Mouse (Mus musculus): ENCODE data around the gene Bspry. TPM values are rescaled to one million over a fixed set of nuclear protein-coding genes. Genes with fewer than 3 reads are reported as not detected.

Gene Bspry
- polyA plus RNA-seq, 1 experiment from 2014 or later = 0.65 TPM

- no peaks in the 10 kb centered on the region for H3K27me3 ChIP-seq (replicated peaks)
- H3K9ac ChIP-seq = no peak overlapping the region
- no peak overlapping the region for H3K27ac ChIP-seq
- whole genome bisulfite sequencing = 87% methylated on average over 3 of the region's 3 CpGs
- no peak overlapping the region for H3K4me2 ChIP-seq (replicated peaks)
- no peaks in the 10 kb centered on the region for H3K9me3 ChIP-seq
- peaks cover 35% of the 10 kb centered on the region for H3K36me3 ChIP-seq
- ATAC-seq (ENCODE audit: low FRiP score, low read depth) = no peak
- H3K4me1 ChIP-seq = peaks cover 5% of the 10 kb centered on the region
- no peak overlapping the region for H3K4me3 ChIP-seq
Observed at GRCm38 (mm10) chr4:62505991-62506390, 26.1 kb downstream of the Bspry start.

GRCm38 (mm10) chr4:62506798-62507197 lies 26.9 kb downstream of the Bspry start:
- Histone ChIP-seq H3K4me1 (no peaks in the 10 kb centered on the region), H3K4me2 (replicated peaks) (no peak overlapping the region), H3K9me3 (no peaks in the 10 kb centered on the region), H3K9ac (no peak overlapping the region), H3K36me3 (peaks cover 43% of the 10 kb centered on the region), H3K27ac (no peak overlapping the region), H3K27me3 (replicated peaks) (no peaks in the 10 kb centered on the region), H3K4me3 (no peak overlapping the region)
- no peak for ATAC-seq (ENCODE audit: low FRiP score, low read depth)
- 68% methylated on average over 2 of the region's 2 CpGs for WGBS

DNA sequence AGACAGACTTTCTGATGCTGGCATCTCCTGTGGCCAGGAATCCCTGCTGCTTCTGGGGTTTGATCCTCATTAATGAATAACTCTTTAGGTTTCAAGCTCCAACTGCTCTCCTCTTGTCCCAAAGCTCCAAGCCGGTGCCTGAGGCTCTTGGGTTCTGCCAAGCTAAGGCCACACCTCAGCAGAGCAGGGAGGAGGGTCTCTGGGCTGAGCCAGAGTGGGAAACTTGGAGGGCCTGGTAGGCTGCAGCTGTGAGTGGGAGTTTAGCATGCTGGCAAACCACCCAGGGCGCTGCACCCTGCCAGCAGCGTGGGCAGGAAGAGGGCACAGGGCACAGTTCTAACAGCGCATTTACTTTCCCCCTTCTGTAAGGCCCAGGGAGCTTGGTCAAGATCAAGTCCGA lies 29.0 kb downstream of the Bspry start:
- H3K36me3 ChIP-seq = peaks cover 63% of the 10 kb centered on the region
- no peaks in the 10 kb centered on the region for H3K27me3 ChIP-seq (replicated peaks)
- no peak for ATAC-seq (ENCODE audit: low FRiP score, low read depth)
- no peak overlapping the region for H3K27ac ChIP-seq
- 86% methylated on average over 5 of the region's 5 CpGs for WGBS
- no peaks in the 10 kb centered on the region for H3K9me3 ChIP-seq
- H3K4me1 ChIP-seq = 0 out of 2 replicates have a peak, but pooled peaks cover under 1% of the 10 kb centered on the region
- no peak overlapping the region for H3K9ac ChIP-seq
- H3K4me3 ChIP-seq = no peak overlapping the region
- no peak overlapping the region for H3K4me2 ChIP-seq (replicated peaks)

GRCm38 (mm10) chr4:62509946-62510345 lies 30.1 kb downstream of the Bspry start:
- peaks cover 65% of the 10 kb centered on the region for H3K36me3 ChIP-seq
- H3K4me3 ChIP-seq = no peak overlapping the region
- no peaks in the 10 kb centered on the region for H3K9me3 ChIP-seq
- ATAC-seq (ENCODE audit: low FRiP score, low read depth) = no peak
- no peak overlapping the region for H3K9ac ChIP-seq
- H3K4me1 ChIP-seq = 0 out of 2 replicates have a peak, but pooled peaks cover 4% of the 10 kb centered on the region
- H3K27me3 ChIP-seq (replicated peaks) = no peaks in the 10 kb centered on the region
- WGBS = 92% methylated on average over 11 of the region's 11 CpGs
- no peak overlapping the region for H3K4me2 ChIP-seq (replicated peaks)
- no peak overlapping the region for H3K27ac ChIP-seq

- Histone ChIP-seq H3K4me2 (replicated peaks) (no peak overlapping the region), H3K27ac (no peak overlapping the region), H3K9ac (no peak overlapping the region), H3K9me3 (no peaks in the 10 kb centered on the region), H3K36me3 (peaks cover 50% of the 10 kb centered on the region), H3K4me3 (no peak overlapping the region), H3K27me3 (replicated peaks) (no peaks in the 10 kb centered on the region), H3K4me1 (peaks cover 12% of the 10 kb centered on the region)
- ATAC-seq (ENCODE audit: low FRiP score, low read depth) = no peak
- WGBS = 57% methylated on average over 11 of the region's 11 CpGs
Observed at GRCm38 (mm10) chr4:62513998-62514506, 34.2 kb downstream of the Bspry start.

DNA sequence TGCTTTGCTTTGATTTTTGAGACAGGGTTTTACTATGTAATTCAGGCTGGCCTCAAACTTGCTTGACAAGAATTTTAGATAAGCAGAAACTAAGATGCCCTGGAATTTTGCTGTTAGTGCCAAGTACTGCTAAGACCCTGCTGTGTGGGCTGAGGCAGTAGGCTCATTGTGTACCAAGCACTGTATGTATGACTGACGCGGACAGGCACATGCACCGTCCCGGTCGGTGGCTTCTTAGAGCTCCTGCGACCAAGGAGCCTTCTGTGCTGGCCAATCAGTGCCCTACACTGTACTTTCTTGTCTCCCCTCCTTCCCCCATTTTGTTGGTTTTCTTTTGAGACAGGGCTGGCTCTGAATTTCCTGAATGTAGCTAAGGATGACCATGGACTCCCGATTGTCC lies 35.1 kb downstream of the Bspry start:
- Histone ChIP-seq H3K27me3 (replicated peaks) (no peaks in the 10 kb centered on the region), H3K27ac (no peak overlapping the region), H3K36me3 (peaks cover 40% of the 10 kb centered on the region), H3K9ac (no peak overlapping the region), H3K4me2 (replicated peaks) (no peak overlapping the region), H3K9me3 (no peaks in the 10 kb centered on the region), H3K4me3 (no peak overlapping the region), H3K4me1 (peaks cover 14% of the 10 kb centered on the region)
- WGBS = 93% methylated on average over 7 of the region's 7 CpGs
- no peak for ATAC-seq (ENCODE audit: low FRiP score, low read depth)

GRCm38 (mm10) chr4:62515490-62515889 lies 35.6 kb downstream of the Bspry start:
- peaks cover 35% of the 10 kb centered on the region for H3K36me3 ChIP-seq
- H3K9ac ChIP-seq = no peak overlapping the region

DNA sequence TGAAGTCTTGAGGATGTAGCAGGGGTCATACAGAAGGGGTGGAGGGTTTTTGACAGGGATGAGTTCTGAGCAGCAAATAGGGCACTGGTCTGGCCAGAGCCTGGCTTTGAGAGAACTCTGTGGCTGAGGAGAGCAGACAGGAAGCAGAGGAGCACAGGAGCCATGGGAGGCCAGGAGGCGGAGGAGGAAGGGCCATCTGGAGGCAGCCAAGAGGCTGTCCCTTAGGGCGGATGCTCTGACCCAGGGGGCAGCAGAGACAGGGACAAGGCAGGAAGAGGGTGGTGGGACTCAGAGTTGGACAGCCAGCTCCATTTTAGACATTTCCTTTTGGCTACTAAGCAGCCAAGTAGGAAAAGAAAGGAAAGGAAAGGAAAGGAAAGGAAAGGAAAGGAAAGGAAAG lies 36.2 kb downstream of the Bspry start:
- Histone ChIP-seq H3K9ac (no peak overlapping the region), H3K27ac (no peak overlapping the region), H3K9me3 (no peaks in the 10 kb centered on the region), H3K36me3 (peaks cover 30% of the 10 kb centered on the region), H3K27me3 (replicated peaks) (no peaks in the 10 kb centered on the region), H3K4me1 (peaks cover 14% of the 10 kb centered on the region), H3K4me3 (no peak overlapping the region), H3K4me2 (replicated peaks) (no peak overlapping the region)
- WGBS = 55% methylated on average over 2 of the region's 2 CpGs
- ATAC-seq (ENCODE audit: low FRiP score, low read depth) = no peak

More at GRCm38 (mm10) chr4:62515490-62515889, 35.6 kb downstream of the Bspry start:
- WGBS = 78% methylated on average over 3 of the region's 3 CpGs
- Histone ChIP-seq H3K27ac (no peak overlapping the region), H3K9me3 (no peaks in the 10 kb centered on the region), H3K4me2 (replicated peaks) (no peak overlapping the region), H3K4me1 (peaks cover 14% of the 10 kb centered on the region), H3K4me3 (no peak overlapping the region), H3K27me3 (replicated peaks) (no peaks in the 10 kb centered on the region)
- no peak for ATAC-seq (ENCODE audit: low FRiP score, low read depth)

GRCm38 (mm10) chr4:62516579-62516978 lies 36.7 kb downstream of the Bspry start:
- no peaks in the 10 kb centered on the region for H3K9me3 ChIP-seq
- 83% methylated on average over 1 of the region's 1 CpGs for WGBS
- H3K27ac ChIP-seq = no peak overlapping the region
- no peak overlapping the region for H3K9ac ChIP-seq
- H3K36me3 ChIP-seq = peaks cover 25% of the 10 kb centered on the region
- no peak for ATAC-seq (ENCODE audit: low FRiP score, low read depth)
- no peaks in the 10 kb centered on the region for H3K27me3 ChIP-seq (replicated peaks)
- H3K4me3 ChIP-seq = no peak overlapping the region
- peaks cover 14% of the 10 kb centered on the region for H3K4me1 ChIP-seq
- no peak overlapping the region for H3K4me2 ChIP-seq (replicated peaks)

- H3K4me2 ChIP-seq (replicated peaks) = no peak overlapping the region
- 91% methylated on average over 8 of the region's 8 CpGs for WGBS
- H3K27ac ChIP-seq = no peak overlapping the region
- H3K9me3 ChIP-seq = no peaks in the 10 kb centered on the region
- peaks cover 20% of the 10 kb centered on the region for H3K36me3 ChIP-seq
- H3K27me3 ChIP-seq (replicated peaks) = no peaks in the 10 kb centered on the region
- H3K4me3 ChIP-seq = no peak overlapping the region
- H3K4me1 ChIP-seq = peaks cover 14% of the 10 kb centered on the region
- no peak for ATAC-seq (ENCODE audit: low FRiP score, low read depth)
- H3K9ac ChIP-seq = no peak overlapping the region
Observed at GRCm38 (mm10) chr4:62517046-62517445, 37.2 kb downstream of the Bspry start.

DNA sequence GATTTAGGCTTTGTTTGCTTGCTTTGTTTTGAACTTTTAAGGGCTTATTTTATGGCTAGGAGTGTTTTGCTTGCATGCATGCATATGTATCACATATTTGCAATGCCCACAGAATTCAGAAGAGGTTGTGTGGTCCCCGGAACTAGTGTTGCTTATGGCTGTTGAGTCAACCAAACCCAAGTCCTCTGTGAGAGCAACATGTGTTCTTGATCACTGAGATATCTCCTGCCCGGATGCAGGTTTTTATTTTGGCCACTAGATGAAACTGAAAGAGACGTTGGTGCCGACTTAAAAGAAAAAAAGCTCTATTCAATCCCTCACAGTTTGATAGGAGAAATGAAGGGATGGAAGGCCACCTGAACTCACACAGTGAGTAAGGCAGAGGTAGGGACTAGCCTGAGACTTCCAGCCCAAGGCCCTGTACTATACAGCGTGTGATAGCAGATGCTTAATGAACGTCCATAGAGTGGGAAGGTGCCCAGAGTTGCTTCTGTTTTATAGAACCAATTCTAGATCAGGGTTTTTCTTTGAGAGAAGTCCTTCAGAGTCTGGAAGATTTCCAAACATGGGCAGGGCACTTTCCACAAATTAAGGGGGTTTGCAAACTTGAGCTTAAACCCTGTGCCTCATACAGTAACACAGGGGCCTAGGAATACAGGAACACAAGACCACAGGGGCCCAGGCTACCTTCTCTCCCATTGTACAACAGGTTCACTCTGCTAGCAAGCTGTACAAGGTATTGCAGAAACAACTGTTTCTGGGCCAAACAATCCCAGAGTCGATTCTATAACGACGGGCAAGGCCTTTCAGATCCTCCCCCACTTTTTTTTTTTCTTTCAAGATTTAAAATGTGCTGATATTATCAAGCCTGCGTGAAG lies 37.9 kb downstream of the Bspry start:
- Histone ChIP-seq H3K4me2 (replicated peaks) (no peak overlapping the region), H3K27ac (no peak overlapping the region), H3K9me3 (no peaks in the 10 kb centered on the region), H3K4me3 (no peak overlapping the region), H3K36me3 (peaks cover 19% of the 10 kb centered on the region), H3K9ac (no peak overlapping the region), H3K27me3 (replicated peaks) (no peaks in the 10 kb centered on the region), H3K4me1 (peaks cover 14% of the 10 kb centered on the region)
- WGBS = 90% methylated on average over 10 of the region's 10 CpGs
- ATAC-seq (ENCODE audit: low FRiP score, low read depth) = no peak

GRCm38 (mm10) chr4:62518416-62519121 lies 38.7 kb downstream of the Bspry start:
- Histone ChIP-seq H3K9me3 (no peaks in the 10 kb centered on the region), H3K9ac (peak overlapping the region; percentile 78), H3K4me1 (peaks cover 17% of the 10 kb centered on the region), H3K36me3 (peaks cover 12% of the 10 kb centered on the region; the same call in 1 of the 2 replicates), H3K27ac (no peak overlapping the region), H3K4me2 (replicated peaks) (peak overlapping the region; percentile 82), H3K4me3 (peak overlapping the region; percentile 9; the same call in 1 of the 2 replicates), H3K27me3 (replicated peaks) (no peaks in the 10 kb centered on the region)
- ATAC-seq (ENCODE audit: low FRiP score, low read depth) = no peak
- WGBS = 58% methylated on average over 13 of the region's 13 CpGs
